Mouse (Mus musculus): ENCODE data around the gene Ppp1r15a.
"Not testable (repeated sequence)": the region's sequence is repeated elsewhere in the genome, so short reads cannot be mapped to it uniquely, and the experiment has no call there.

Ppp1r15a gene

DNA sequence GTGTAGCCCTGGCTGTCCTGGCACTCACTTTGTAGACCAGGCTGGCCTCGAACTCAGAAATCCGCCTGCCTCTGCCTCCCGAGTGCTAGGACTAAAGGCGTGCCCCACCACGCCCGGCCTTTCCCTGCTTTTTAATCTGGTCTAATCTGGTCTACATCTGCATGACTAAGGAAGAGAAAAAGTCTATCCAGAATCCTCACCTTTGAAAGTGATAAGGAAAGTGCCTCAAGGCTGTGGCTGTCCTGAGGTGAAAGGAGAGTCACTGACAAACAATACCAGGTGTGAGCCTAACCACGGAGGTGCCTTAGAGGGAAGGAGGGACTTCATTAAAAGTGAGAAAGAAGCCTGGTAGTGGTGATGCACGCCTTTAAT lies 25.4 kb upstream of the Ppp1r15a start:
- no peak for DNase-seq (ENCODE audit: low read depth)

DNA sequence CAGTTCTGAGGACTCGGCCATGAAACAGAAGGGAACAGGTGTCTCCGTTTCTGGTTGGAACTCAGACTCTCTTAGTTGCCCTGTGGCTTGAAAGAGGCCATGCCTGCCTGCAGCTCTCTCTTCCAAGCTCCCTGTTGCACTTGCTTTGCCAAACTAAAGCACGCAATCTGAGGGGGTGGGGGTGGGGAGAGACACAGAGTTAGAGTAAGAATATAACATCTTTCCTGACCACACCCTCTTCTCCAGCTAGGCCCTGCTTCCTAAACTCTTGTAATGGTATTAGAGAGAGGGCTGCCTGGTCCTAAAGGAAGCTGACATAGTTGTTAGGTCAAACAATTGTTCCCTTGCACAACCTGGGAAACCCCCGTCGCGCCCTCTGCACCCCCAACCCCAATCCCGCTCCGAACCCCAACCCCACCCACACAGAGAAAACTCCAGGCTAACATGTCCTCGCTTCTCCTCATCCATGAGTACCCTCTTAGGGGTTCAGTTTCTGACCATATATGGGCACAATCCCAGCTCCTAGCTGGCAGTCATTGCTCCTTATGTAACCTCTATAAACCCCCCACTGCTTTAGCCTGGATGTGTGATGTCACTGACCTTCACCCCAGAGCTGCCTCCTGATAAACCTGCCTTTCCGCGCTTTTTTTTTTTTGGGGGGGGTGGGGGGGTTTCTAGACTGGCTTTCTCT lies 24.9 kb upstream of the Ppp1r15a start:
- DNase-seq (ENCODE audit: low read depth) = no peak

DNA sequence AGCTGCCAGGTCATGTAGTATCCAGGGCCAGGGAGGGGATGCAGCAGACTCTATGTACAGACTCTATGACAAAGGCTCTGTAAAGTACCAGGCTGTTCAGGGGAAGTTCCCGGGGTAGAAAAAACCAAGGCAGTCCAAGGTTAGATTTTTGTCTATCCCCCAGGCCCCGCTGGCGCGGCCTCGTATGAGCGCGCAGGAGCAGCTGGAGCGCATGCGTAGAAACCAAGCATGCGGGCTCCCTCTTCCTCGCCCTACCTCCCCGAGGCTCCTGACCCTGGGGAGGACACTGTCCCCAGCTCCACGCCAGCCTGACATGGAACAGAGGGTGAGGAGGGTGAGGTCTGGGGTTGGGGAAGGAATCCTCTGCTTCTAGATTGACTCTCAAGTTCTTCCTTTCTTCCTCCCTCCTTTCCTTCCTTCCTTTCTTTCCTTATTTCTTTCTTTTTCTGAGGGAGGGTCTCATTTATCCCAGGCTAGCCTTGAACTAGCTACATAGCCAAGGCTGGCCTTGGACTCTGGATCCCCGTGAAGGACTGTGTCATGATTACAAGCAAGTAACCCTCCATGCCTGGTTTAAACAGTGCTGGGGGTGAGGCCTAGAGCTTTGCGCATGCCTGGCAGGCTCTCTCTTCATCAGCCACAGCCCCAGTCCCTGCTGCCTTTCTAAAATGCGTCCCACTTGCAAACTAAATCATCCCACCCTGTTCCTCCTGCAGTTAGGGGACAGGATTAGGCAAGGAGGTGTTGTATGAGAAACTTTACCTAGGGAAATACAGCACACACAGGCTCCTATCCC lies 23.8 kb upstream of the Ppp1r15a start:
- DNase-seq (ENCODE audit: low read depth) = no peak

DNA sequence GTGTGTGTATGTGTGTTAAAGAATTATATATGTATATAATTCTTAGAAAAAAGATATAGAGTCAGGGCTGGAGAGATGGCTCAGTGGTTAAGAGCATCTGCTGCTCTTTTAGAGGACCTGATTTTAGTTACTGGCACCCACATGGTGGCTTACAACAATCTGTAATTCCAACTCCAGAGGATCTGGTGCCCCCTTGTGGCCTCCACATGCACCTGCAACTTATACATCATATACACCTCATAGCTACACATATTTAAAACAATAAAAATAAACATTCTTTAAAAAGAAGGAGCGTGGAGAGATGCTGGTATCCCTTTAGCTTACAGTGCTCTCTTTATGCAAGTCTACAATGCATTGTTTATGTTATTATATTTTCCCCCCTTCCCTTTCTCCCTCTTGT lies 18.5 kb upstream of the Ppp1r15a start:
- DNase-seq (ENCODE audit: low read depth) = no peak

DNA sequence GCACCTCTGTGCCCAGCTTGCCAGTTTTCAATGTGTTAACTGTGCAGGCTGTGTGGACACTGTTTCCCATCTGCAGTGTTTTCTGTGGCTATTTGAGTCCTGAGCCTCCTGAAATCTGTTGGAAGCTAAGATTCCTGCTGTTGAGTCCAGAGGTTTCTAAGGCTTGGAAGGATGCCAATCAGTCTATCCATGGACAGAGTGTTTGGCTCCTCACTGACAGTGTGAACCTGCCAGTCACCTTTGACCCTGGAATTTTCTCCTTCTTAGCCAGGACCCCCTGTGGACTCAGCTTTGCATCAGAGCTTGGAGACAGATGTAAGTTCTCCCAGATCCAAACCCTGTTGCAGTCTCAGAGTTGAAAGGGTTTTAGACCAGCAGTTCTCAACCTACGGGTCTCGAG lies 14.1 kb upstream of the Ppp1r15a start:
- no peak for DNase-seq (ENCODE audit: low read depth)

DNA sequence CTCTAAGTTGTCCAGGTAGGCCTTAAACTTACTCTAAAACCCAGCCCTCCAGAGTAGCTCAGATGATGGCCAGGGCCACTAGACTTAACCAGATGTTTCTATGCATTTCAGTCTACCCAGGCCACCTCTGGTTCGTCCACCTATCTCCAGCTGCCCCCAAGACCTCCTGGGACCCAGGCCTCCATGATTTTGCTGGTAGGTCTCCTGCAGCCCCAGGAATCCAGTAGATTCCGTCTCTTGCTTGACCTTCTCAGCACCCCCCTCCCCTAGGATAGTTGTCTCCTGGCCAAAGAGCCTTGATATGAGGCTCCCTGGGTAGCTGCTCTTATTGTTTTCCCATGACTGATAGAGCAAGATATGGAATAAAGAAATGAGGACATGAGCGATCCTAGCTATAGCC lies 13.0 kb upstream of the Ppp1r15a start:
- no peak for DNase-seq (ENCODE audit: low read depth)

DNA sequence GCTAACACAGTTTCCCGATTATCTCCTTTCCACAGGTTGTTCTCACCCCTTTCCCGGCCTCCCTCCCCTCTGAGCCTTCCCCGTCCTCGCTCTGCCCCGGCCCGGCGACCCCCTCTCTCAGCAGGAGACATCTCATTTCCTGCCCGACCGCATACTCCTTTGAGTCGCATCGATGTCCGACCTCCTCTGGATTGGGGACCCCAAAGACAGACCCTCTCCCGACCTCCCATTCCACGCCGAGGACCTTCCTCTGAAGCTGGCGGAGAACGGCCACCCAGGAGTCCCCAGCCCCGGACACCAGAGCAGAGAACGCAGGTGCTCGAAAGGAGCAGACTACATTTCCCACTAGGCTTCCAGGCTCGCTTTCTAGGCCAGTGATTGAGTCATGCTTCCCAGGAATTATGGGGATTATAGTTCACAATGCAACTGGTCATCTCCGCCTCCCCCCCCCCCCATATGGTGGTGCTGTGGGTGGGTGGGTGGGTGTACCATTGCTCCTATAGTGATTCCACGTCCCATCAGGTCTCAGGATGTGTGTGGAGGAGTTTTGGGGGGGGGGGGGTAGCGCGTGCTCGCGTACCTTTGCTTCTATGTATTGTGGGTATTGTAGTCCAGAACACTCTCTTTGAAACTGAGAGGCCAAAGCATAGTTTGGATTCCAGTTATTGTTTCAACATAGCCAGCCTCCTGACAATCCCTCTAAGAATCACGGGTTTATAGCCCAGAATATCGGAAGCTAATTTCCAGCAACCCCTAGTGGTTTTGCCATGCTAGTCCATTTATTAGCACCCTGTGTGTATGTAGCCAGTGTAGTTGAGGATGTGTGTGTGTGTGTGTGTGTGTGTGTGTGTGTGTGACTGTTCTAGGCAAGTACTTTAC lies 12.3 kb upstream of the Ppp1r15a start:
- peak; percentile 33 for DNase-seq (ENCODE audit: low read depth)

DNA sequence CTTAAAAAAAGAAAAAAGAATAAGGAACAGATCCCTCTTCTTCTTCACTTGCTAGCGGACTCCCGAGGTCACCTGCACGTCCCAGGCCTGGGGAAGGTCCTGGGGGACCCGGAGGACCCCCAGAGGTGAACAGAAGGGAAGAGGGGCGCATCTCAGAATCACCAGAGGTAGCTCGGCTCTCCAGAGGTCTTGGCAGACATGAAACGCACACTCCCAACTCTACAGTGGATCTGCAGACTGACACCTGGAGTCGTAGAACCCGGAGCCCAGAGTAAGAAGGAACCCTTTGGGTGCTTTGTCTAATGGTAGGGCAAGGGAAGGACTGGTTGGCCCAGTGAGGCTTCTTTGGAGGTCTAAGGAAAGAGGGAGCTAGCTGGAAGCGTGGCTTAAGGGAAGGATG lies 11.5 kb upstream of the Ppp1r15a start:
- no peak for DNase-seq (ENCODE audit: low read depth)

DNA sequence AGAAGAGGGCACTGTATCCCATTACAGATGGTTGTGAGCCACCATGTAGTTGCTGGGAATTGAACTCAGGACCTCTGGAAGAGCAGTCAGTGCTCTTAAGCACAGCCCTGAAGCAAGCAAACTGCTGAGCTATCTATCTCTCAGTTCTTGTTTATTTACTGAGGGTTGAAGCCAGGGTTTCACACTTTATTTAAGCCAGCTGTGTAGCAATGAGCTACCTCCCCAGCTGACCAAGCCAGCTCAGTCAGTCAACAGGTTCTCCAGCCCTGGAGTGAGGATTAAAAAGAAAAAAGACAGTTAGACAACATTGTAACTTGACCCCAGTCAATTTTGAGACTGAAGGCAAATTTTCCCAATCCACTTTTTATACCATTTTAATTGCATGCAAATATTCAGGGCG lies 9.6 kb upstream of the Ppp1r15a start:
- DNase-seq (ENCODE audit: low read depth) = no peak

DNA sequence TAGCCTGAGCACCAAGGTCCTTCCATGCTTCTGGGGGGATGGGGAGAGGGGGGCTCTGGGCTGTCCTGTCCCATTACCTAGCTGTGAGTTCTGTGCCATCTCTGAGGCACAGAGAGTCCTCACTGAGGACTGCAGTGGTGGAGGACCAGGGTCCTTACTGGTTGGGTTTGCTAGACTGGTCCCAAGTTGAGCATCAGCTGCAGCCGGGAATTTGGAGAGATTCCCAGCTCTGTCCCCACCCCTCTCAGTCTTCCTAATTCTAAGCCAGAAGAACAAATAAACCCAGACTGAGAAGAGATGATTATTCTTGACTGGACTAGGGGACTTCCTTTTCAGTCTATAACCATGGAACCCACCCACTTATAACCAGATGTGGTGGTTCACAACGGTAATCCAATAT lies 4.6 kb upstream of the Ppp1r15a start:
- no peak for DNase-seq (ENCODE audit: low read depth)

DNA sequence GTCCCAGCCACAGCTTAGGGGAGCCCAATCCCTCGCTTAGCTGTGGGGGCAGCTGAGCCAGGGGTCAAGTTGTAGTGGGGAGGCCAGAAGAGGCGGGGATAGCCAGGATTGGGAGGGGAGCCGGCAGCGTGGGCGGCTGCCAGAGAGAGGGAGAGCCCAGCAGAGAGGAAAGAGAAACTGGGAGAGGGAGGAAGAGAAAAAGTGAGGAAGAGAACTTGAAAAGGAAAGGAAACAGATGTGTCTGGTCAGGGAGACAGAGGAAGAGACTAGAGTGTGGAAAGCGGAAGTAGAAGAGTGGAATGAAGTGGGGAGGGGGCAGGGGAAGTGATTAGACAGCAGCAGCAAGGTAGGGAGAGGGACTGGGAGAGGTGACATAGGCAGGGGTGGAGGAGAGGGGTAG lies 3.4 kb upstream of the Ppp1r15a start:
- DNase-seq (ENCODE audit: low read depth) = peak; percentile 23

DNA sequence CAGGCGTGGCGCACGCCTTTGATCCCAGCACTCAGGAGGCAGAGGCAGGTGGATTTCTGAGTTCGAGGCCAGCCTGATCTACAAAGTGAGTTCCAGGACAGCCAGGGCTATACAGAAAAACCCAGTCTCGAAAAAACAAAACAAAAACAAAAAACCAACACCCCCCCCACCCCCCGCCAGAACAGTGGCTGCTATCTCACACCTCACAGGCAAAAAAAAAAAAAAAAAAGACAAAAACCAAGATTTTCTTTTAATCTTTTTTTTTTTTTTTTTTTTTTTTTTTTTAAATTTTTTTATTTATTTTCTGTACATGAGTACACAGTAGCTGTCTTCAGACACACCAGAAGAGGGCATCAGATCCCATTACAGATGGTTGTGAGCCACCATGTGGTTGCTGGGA lies 1.1 kb upstream of the Ppp1r15a start:
- DNase-seq (ENCODE audit: low read depth) = not testable (repeated sequence)

DNA sequence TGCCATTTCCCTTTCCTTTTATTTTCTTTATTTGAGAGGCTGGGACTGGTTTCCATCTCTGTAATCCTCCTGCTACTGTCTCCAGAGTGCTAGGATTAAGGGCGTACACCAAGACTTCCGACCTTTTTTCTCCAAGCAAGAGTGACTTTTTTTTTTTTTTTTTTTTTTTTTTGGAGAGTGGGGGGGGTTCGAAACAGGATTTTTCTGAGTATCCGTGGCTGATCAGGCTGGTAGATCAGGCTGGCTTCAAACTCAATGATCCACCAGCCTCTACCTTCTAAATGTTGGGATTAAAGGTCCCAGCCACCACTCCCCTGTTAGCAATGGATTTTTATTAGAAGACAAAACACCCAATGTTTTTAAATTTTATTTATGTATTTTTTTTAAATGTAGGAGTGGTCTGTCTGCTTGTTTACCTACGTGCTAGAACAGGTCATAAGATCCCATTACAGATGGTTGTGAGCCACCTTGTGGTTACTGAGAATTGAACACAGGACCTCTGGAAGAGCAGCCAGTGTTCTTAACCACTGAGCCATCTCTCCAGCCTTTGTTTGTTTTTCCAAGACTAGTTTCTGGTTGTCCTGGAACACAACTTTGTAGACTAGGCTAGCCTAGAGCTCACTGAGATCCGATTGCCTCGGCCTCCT lies 529 bp upstream of the Ppp1r15a start:
- DNase-seq (ENCODE audit: low read depth) = peak; percentile 76

DNA sequence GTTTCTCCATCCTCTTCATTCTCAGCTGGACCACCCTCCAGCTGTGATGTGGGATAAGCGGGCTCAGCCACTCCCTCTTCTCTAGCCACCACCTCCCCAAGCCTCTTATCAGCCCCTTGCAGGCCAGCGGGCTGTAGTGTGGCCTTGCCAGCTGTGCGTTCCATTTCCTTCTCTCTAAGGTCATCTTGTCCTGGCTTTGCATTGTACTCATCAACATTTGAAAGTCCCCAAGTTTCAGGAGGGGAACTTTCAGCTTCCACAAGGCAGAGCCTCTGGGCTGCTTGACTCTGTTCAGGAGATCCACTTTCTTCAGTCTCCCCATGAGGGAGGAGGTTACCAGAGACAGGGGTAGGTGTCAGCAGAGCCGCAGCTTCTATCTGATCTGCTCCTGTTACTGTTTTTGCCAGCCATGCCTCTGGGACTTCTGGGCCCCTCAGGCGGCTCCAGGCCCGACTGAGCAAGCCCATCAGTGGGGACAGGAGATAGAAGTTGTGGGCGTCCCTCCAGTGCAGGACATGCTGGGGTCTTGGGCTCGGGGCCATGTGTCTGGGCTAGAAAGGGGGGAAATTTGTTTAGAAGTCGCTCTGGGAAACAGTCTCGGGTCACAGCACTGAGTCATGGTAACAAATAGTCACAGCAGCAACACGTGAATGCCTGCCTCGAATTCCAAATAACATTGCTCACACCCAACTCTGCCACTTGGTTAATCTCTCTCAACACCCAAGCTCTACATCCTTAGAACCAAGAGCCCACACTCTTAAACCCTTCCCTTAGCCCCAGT lies 1.0 kb downstream of the Ppp1r15a start:
- DNase-seq (ENCODE audit: low read depth) = peak; percentile 57

DNA sequence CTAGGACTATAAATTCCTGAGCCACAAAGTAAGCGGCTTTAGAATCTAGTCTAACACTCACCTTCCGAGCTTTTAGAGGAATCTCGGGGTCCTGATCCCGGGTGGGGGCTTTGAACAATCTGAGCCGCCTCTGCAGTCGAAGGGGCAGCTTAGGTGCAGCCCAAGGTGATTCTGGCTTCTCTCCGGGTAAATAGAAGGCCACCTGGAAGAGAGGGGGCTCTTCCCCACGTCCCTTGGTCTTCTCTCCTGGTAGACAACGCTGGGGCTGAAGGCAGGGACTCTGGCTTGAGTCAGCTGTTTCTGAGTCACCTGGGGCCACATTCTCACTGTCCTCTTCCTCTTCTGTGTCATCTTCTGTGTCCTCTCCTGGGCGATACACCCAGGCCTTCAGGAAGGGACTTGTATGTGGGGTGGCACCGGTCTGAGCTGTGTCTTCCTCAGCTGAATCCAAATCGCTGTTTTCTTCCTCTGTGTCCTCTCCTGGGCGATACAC lies 2.3 kb downstream of the Ppp1r15a start:
- DNase-seq (ENCODE audit: low read depth) = peak; percentile 38

DNA sequence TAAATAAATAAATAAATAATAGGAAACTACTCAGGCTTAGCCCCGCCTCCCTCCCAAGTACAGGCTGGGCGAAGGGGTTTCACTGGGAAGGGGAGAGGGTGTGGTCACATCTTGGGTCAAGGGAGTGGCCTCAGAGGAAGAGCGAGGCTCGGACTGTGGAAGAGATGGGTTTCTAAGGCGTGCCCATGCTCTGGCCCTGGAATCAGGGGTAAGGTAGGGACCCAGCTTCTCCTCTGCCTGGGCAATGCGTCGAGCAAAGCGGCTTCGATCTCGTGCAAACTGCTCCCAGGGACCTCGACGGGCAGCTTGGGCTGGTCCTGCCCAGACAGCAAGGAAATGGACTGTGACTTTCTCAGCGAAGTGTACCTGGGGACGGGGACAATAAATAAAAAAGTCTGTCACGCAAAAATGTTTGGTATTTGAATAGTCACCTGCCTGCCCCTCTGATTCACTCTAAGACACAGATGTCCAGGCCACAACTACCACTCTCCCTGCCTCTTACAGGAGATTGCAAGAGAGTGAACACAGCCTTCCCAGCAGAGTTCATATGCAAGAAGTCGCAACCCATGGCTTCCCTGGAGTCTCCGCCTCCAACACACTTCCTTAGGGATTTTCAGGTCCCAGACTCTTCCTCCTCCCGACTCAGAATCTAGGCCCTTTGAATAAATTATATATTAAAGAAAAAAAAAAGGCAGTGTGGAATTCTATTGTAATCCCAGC lies 3.0 kb downstream of the Ppp1r15a start:
- peak; percentile 46 for DNase-seq (ENCODE audit: low read depth)

DNA sequence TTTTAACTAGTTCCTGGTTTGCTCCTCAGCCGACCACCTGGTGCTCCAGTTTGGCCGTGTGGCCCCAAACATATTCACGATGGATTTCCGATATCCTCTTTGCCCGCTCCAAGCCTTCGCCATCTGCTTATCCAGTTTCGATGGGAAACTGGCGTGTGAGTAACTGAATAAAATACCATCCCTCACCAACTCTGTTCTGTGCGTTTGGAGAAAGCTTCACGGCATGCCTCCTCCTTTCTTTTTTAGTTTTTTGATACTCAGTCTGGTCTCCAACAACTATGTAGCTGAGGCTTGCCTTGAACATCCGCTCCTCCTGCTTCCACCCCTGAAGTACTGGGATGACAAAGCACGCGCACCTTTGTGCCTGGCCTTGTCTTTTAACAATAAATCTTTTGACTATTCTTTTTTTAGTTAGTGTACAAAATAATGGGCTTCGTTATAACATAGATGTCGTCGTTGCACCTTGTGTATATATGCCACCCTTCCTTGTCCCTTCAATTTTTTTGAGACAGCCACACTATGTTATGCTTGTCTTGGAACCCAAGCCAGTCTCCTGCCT lies 3.8 kb downstream of the Ppp1r15a start:
- peak; percentile 55 for DNase-seq (ENCODE audit: low read depth)

DNA sequence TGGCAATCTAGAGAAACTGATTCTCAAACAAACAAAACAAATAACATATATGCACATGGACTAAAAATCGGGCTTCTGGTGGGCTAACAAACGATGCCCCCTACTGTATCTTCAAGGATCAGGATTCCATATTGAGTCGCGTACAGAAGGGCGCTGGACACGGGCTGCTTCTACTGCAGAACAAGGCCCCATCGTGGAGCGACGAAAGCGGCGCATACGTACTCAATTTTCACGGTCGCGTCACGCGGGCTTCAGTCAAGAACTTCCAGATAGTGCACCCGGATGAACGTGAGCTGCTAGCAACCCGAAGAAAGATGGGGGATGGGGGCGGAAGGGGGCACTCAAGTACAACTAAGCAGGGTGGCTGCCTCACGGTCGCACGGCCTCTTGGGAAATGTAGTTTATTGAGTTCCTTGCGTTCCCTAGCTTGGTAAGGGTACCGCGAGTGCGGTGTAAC lies 4.3 kb downstream of the Ppp1r15a start:
- peak; percentile 96 for DNase-seq (ENCODE audit: low read depth)

DNA sequence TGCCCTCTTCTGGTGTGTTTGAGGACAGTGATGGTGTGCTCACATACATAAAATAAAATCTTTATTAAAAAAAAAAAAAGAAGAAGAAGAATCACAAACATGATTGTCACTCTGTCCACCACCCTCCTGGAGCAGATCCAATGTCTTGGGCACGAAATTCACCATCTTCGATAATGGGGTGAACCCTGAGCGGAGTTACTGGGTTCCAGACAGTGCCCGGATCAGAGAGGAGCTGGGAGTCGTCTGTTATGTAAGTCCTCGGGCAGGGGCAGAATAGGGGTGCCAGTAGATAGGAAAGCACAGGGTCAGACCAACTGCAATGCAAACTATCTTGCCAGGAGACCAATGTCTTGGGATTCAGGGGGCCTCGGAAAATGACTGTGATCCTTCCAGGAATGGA lies 5.5 kb downstream of the Ppp1r15a start:
- DNase-seq (ENCODE audit: low read depth) = no peak
